Mouse (Mus musculus): ENCODE results near the gene Neurl3. TPM values are rescaled to one million over a fixed set of nuclear protein-coding genes. Genes with fewer than 3 reads are reported as not detected.

Gene Neurl3
- under 1 TPM; 0.07 TPM for polyA plus RNA-seq (2012; fragmentation: generic; extraction: Trizol)

GRCm38 (mm10) chr1:36274455-36274854 is at the start of gene Neurl3:
Gene Neurl3, minus strand, starts transcription at chr1:36274679.

GRCm38 (mm10) chr1:36307495-36308280 is 33.2 kb upstream of the Neurl3 start, which contains the start of gene Arid5a:
Gene Arid5a, plus strand, starts transcription at chr1:36307733.

GRCm38 (mm10) chr1:36244058-36244827 is 30.2 kb downstream of the Neurl3 start, which contains the start of gene Uggt1:
Gene Uggt1, minus strand, starts transcription at chr1:36244720.

Other genes with a start within 250 kb of the Neurl3 start
- 10 to 100 TPM in 1 of 2 experiments, 1 to 10 TPM in 1; 4.1 to 10.7 TPM for gene Hs6st1, start 206.3 kb downstream of the Neurl3 start, polyA plus RNA-seq (2012; fragmentation: generic; extraction: Trizol)
- 10 to 100 TPM in 1 of 2 experiments, 1 to 10 TPM in 1; 4.7 to 21.0 TPM for gene Uggt1, start 30.0 kb downstream of the Neurl3 start, polyA plus RNA-seq (2012; fragmentation: generic; extraction: Trizol)
- gene Arid5a, start 33.1 kb upstream of the Neurl3 start, polyA plus RNA-seq (2012; fragmentation: generic; extraction: Trizol), result 1 to 10 TPM; 5.5 to 7.4 TPM
- 10 to 100 TPM in 1 of 2 experiments, 1 to 10 TPM in 1; 4.5 to 29.7 TPM for gene Kansl3, start 94.5 kb upstream of the Neurl3 start, polyA plus RNA-seq (2012; fragmentation: generic; extraction: Trizol)
- under 1 TPM; 0.01 to 0.30 TPM for gene Fer1l5, start 97.6 kb upstream of the Neurl3 start, polyA plus RNA-seq (2012; fragmentation: generic; extraction: Trizol)
- gene Lman2l, start 170.6 kb upstream of the Neurl3 start, polyA plus RNA-seq (2012; fragmentation: generic; extraction: Trizol), result 10 to 100 TPM in 1 of 2 experiments, 1 to 10 TPM in 1; 8.3 to 20.3 TPM
- gene Cnnm4, start 196.9 kb upstream of the Neurl3 start, polyA plus RNA-seq (2012; fragmentation: generic; extraction: Trizol), result 1 to 10 TPM in 1 of 2 experiments, under 1 TPM in 1; 0.85 to 3.6 TPM
- 1 to 10 TPM; 2.3 to 6.9 TPM for gene Cnnm3, start 237.2 kb upstream of the Neurl3 start, polyA plus RNA-seq (2012; fragmentation: generic; extraction: Trizol)